Mouse (Mus musculus): Measurements from ENCODE around the gene Alpk3. TPM values are rescaled to one million over a fixed set of nuclear protein-coding genes. Genes with fewer than 3 reads are reported as not detected.

Alpk3 gene
- 0.04 and 0.07 TPM in 2 replicates for polyA plus RNA-seq (2016; fragmentation: Nextera tagmentation; extraction: Ambion mirVana)

- Histone ChIP-seq H3K27me3 (ENCODE audit: insufficient read depth, poor library complexity, severe bottlenecking) (0 out of 2 replicates have a peak, but pooled peaks cover 3% of the 10 kb centered on the region), H3K9me3 (0 out of 2 replicates have a peak, but pooled peaks cover 6% of the 10 kb centered on the region), H3K27ac (peak within 1 kb of the TSS; percentile 68), H3K4me3 (no peak within 1 kb of the TSS), H3K4me1 (replicated peaks) (peaks cover 26% of the 10 kb centered on the region), H3K36me3 (no peaks in the 10 kb centered on the region)
- no peak for DNase-seq (ENCODE audit: low spot score)
- WGBS = 40% methylated on average over 27 of the region's 27 CpGs
These were observed at the start of gene Alpk3 for GRCm38 (mm10) chr7:81057471-81057870. Gene Alpk3 (plus strand): TSS chr7:81057600.

DNA sequence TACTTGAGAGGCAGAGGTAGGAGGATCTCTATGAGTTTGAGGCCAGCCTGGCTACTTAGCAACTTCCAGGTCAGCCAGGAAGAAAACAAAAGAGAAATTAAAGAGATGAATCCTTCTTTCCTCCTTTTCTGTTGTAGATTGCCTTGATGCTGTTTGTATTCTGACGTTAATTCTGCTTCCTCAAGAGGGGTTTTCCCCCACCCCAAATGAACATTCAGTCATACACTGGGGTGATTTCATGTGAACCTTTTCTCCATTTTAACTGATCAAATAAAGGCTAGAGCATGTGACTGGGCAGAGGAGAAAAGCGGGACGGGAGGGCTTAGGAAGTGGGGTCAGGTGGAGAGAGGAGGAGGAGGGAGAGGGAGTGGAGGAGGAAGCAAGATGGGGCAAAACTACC, 49.1 kb upstream of the Alpk3 start:
- 91% methylated on average over 3 of the region's 3 CpGs for WGBS
- DNase-seq (ENCODE audit: low spot score) = no peak
- Histone ChIP-seq H3K36me3 (peaks cover 30% of the 10 kb centered on the region), H3K4me1 (replicated peaks) (no peaks in the 10 kb centered on the region), H3K27ac (no peak overlapping the region), H3K4me3 (no peak overlapping the region), H3K27me3 (ENCODE audit: insufficient read depth, poor library complexity, severe bottlenecking) (no peaks in the 10 kb centered on the region), H3K9me3 (no peaks in the 10 kb centered on the region)

DNA sequence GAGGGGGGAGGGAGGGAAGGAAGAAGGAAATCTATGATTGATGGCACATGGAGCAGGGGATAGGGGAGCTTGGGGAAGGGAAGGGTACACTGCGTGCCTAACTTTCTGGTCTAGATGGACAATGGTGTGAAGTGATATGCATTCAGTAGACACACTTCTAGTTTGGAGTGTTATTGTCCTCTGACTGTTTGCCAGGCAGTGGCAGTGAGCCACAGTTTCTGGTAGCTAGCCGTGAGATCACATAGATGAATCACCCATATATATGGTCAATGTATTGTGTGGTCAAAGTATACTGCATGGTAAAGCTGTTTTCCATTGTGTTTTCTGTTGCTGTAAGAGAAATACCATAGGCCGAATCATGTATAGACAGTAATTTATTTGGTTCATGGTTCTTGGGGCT, 45.8 kb upstream of the Alpk3 start:
- no peak for DNase-seq (ENCODE audit: low spot score)
- H3K36me3 ChIP-seq = peaks cover 34% of the 10 kb centered on the region
- no peaks in the 10 kb centered on the region for H3K4me1 ChIP-seq (replicated peaks)
- no peaks in the 10 kb centered on the region for H3K27me3 ChIP-seq (ENCODE audit: insufficient read depth, poor library complexity, severe bottlenecking)
- H3K9me3 ChIP-seq = no peaks in the 10 kb centered on the region
- H3K27ac ChIP-seq = no peak overlapping the region
- WGBS = 95% methylated on average over 3 of the region's 3 CpGs
- no peak overlapping the region for H3K4me3 ChIP-seq

DNA sequence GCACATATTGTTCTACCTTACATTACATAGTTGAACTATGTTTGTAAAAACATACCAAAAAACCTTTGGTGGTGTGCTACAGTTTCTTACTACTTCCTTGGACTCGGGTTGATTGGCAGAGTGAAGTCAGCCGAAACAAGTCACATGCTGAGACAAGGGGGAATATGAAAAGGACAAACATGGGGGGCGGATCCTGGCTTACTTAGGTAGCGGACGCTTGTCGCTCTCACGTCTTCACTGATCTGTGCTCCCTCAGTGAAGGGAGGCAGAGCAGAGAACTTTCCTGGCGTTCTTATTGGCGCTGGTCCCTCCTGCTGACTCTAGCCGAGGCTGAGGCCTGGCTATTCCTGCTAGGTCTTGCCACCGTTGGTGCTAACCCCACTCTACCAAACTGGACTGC, 37.1 kb upstream of the Alpk3 start:
- DNase-seq (ENCODE audit: low spot score) = no peak
- Histone ChIP-seq H3K4me3 (no peak overlapping the region), H3K27me3 (ENCODE audit: insufficient read depth, poor library complexity, severe bottlenecking) (no peaks in the 10 kb centered on the region), H3K27ac (no peak overlapping the region), H3K36me3 (peaks cover 40% of the 10 kb centered on the region), H3K9me3 (no peaks in the 10 kb centered on the region), H3K4me1 (replicated peaks) (no peaks in the 10 kb centered on the region; the same call in 1 of the 2 replicates)
- WGBS = 46% methylated on average over 11 of the region's 11 CpGs

- no peak overlapping the region for H3K4me3 ChIP-seq
- H3K27ac ChIP-seq = no peak overlapping the region
- peaks cover 60% of the 10 kb centered on the region for H3K36me3 ChIP-seq
- DNase-seq (ENCODE audit: low spot score) = no peak
- H3K9me3 ChIP-seq = no peaks in the 10 kb centered on the region
- no peaks in the 10 kb centered on the region for H3K27me3 ChIP-seq (ENCODE audit: insufficient read depth, poor library complexity, severe bottlenecking)
- no peaks in the 10 kb centered on the region; the same call in 1 of the 2 replicates for H3K4me1 ChIP-seq (replicated peaks)
These were observed 34.7 kb upstream of the Alpk3 start for GRCm38 (mm10) chr7:81022731-81023130.

GRCm38 (mm10) chr7:81024118-81024517, 33.3 kb upstream of the Alpk3 start:
- DNase-seq (ENCODE audit: low spot score) = no peak
- H3K9me3 ChIP-seq = no peaks in the 10 kb centered on the region
- H3K27ac ChIP-seq = no peak overlapping the region
- H3K4me1 ChIP-seq (replicated peaks) = no peaks in the 10 kb centered on the region; the same call in 1 of the 2 replicates
- no peaks in the 10 kb centered on the region for H3K27me3 ChIP-seq (ENCODE audit: insufficient read depth, poor library complexity, severe bottlenecking)
- 62% methylated on average over 5 of the region's 5 CpGs for WGBS
- H3K36me3 ChIP-seq = peaks cover 67% of the 10 kb centered on the region
- no peak overlapping the region for H3K4me3 ChIP-seq

DNA sequence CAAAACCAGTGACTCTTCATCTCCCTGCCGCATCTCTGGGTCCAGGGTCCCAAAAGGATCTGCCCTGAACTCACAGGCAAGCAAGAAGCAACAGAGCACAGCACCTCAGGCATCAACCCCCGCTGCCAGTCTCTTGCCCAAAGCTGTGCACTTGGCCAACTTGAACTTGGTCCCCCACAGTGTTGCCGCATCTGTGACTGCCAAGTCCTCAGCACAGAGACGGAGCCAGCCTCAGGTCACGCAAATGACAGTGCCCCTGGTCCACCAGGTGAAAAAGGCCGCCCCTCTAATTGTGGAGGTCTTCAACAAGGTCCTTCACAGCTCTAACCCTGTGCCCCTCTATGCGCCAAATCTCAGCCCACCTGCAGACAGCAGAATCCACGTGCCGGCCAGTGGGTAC, 32.7 kb upstream of the Alpk3 start:
- DNase-seq (ENCODE audit: low spot score) = no peak
- Histone ChIP-seq H3K4me3 (no peak overlapping the region), H3K9me3 (no peaks in the 10 kb centered on the region), H3K36me3 (peaks cover 73% of the 10 kb centered on the region), H3K27ac (no peak overlapping the region), H3K4me1 (replicated peaks) (no peaks in the 10 kb centered on the region; the same call in 1 of the 2 replicates), H3K27me3 (ENCODE audit: insufficient read depth, poor library complexity, severe bottlenecking) (no peaks in the 10 kb centered on the region)
- WGBS = 91% methylated on average over 9 of the region's 9 CpGs

GRCm38 (mm10) chr7:81025751-81026150, 31.6 kb upstream of the Alpk3 start:
- Histone ChIP-seq H3K27ac (no peak overlapping the region), H3K9me3 (no peaks in the 10 kb centered on the region), H3K36me3 (peaks cover 80% of the 10 kb centered on the region), H3K27me3 (ENCODE audit: insufficient read depth, poor library complexity, severe bottlenecking) (no peaks in the 10 kb centered on the region), H3K4me1 (replicated peaks) (no peaks in the 10 kb centered on the region), H3K4me3 (no peak overlapping the region)
- WGBS = 97% methylated on average over 2 of the region's 2 CpGs
- no peak for DNase-seq (ENCODE audit: low spot score)

- no peaks in the 10 kb centered on the region for H3K9me3 ChIP-seq
- peaks cover 91% of the 10 kb centered on the region for H3K36me3 ChIP-seq
These were observed 17.7 kb upstream of the Alpk3 start for GRCm38 (mm10) chr7:81039711-81040110.

GRCm38 (mm10) chr7:81043023-81043620, 14.3 kb upstream of the Alpk3 start:
- H3K4me3 ChIP-seq = no peak overlapping the region
- no peak for DNase-seq (ENCODE audit: low spot score)
- peaks cover 65% of the 10 kb centered on the region for H3K36me3 ChIP-seq
- no peaks in the 10 kb centered on the region for H3K4me1 ChIP-seq (replicated peaks)
- H3K27me3 ChIP-seq (ENCODE audit: insufficient read depth, poor library complexity, severe bottlenecking) = no peaks in the 10 kb centered on the region
- WGBS = 88% methylated on average over 5 of the region's 5 CpGs
- no peak overlapping the region for H3K27ac ChIP-seq
- H3K9me3 ChIP-seq = no peaks in the 10 kb centered on the region

More at GRCm38 (mm10) chr7:81039711-81040110, 17.7 kb upstream of the Alpk3 start:
- H3K27ac ChIP-seq = no peak overlapping the region
- WGBS = 84% methylated on average over 2 of the region's 2 CpGs
- DNase-seq (ENCODE audit: low spot score) = no peak
- no peaks in the 10 kb centered on the region for H3K4me1 ChIP-seq (replicated peaks)
- no peak overlapping the region for H3K4me3 ChIP-seq
- H3K27me3 ChIP-seq (ENCODE audit: insufficient read depth, poor library complexity, severe bottlenecking) = no peaks in the 10 kb centered on the region

DNA sequence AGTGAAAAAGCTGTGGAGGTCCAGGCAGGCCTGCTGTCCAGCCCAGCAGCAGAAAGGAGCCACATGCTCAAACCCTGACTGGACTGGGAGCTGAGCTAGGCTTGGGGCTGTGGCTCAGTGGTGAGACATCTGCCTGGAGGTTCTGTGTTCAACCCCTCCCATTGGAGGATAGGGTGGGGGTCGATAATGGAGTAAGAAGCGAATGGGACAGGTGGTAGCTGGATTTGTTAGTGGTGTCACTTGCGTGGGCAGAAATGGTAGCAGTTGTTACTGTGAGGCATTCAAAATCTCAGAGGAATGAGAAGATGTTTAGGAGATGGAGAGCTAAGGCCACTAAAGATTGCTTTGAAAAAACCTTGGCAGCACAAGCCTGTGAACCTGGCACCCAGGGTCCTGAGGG, 9.6 kb upstream of the Alpk3 start:
- no peaks in the 10 kb centered on the region for H3K27me3 ChIP-seq (ENCODE audit: insufficient read depth, poor library complexity, severe bottlenecking)
- no peak overlapping the region for H3K27ac ChIP-seq
- 83% methylated on average over 3 of the region's 3 CpGs for WGBS
- H3K4me1 ChIP-seq (replicated peaks) = no peaks in the 10 kb centered on the region
- peaks cover 17% of the 10 kb centered on the region for H3K36me3 ChIP-seq
- no peaks in the 10 kb centered on the region for H3K9me3 ChIP-seq
- H3K4me3 ChIP-seq = no peak overlapping the region
- DNase-seq (ENCODE audit: low spot score) = no peak

DNA sequence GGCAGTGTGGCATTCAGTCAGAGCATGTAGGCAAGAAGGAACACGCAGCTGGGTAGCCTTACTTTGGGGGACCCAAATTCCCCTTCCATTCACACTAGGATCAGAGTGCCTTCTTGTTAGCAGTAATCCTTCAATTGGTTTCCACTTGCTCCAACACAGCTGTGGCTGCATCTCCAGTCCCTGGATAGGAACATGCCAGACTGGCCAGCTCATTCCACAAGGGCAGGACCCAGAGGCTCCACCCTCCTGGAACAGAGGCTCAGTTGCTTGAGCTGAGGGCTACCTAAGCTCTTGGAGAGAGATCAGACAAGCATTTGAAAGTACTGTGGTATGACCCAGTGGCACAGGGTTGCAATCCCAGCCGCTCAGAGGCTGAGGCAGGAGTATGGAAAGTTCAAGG, 8.9 kb upstream of the Alpk3 start:
- no peaks in the 10 kb centered on the region for H3K27me3 ChIP-seq (ENCODE audit: insufficient read depth, poor library complexity, severe bottlenecking)
- no peak for DNase-seq (ENCODE audit: low spot score)
- H3K27ac ChIP-seq = no peak overlapping the region
- no peaks in the 10 kb centered on the region for H3K9me3 ChIP-seq
- no peak overlapping the region for H3K4me3 ChIP-seq
- no peaks in the 10 kb centered on the region for H3K4me1 ChIP-seq (replicated peaks)
- peaks cover 11% of the 10 kb centered on the region for H3K36me3 ChIP-seq
- 88% methylated on average over 2 of the region's 2 CpGs for WGBS

DNA sequence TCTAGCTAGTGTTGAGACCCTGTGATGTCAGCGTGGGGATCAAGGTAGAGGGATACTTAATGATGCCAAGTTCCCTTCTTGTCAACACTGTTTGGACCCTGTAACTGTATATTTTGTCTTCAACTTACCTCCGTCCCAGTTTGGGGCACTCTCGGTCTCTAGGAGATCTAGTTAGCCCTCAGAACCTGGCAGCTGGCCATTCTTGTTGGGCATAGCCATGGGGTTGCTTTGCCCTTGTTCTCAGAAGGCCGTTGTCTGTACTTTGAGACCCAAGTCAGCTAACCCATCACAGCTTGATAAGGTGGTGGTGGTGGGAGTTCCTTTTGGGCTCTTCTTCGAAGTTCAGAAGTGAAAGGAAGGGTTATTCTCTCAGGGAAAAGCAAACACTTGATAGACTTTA, 7.4 kb upstream of the Alpk3 start:
- no peak for DNase-seq (ENCODE audit: low spot score)
- no peaks in the 10 kb centered on the region for H3K36me3 ChIP-seq
- no peaks in the 10 kb centered on the region for H3K9me3 ChIP-seq
- H3K27ac ChIP-seq = no peak overlapping the region
- 80% methylated on average over 5 of the region's 5 CpGs for WGBS
- H3K4me3 ChIP-seq = no peak overlapping the region
- H3K27me3 ChIP-seq (ENCODE audit: insufficient read depth, poor library complexity, severe bottlenecking) = no peaks in the 10 kb centered on the region
- H3K4me1 ChIP-seq (replicated peaks) = no peaks in the 10 kb centered on the region

All from hindbrain, embryonic 10.5 days (tissue).